Mouse (Mus musculus) splenic B cell, adult 2 months (primary cell): ENCODE measurements at regions not wholly inside any gene's neighbourhood (a gene's known extent, or its start where the extent isn't known, plus 50 kb on each side); places are given as distances from the start of the nearest gene placed in this dataset.

Experiments used
- DNase-seq: peaks from one replicate; pipeline ENCODE4 v3.0.0-alpha.2; 2011; ENCODE audit warnings: low read depth, low spot score
- H3K27me3 ChIP-seq: 2 replicates; pipeline ENCODE4 v1.6.1; 2012; ENCODE audit warnings: mild to moderate bottlenecking, low read length, moderate library complexity, mixed read lengths; ENCODE audit not compliant: control insufficient read depth, poor library complexity, insufficient read depth, severe bottlenecking
- H3K36me3 ChIP-seq: 2 replicates; pipeline ENCODE4 v1.6.1; 2012; ENCODE audit warnings: mild to moderate bottlenecking, low read length, moderate library complexity, mixed read lengths; ENCODE audit not compliant: control insufficient read depth, poor library complexity, insufficient read depth, severe bottlenecking

DNA sequence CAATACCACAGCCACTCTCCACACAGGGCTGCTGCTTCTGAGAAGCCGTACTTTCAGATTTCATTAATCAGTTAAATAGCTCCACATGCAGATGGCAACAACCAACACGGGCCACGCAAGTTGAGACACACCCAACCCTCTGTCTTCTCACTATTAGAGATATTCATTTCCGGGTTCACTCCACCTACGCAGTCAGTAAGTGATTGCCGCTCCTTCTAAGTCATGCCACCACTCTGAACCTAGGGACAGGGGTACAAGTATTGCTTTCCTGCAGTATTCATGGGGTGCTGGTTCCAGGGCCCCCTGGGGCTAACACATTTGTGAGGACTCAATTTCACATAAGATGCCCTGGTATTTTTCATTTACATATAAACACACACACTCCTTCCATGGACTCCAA, 176.3 kb downstream of the Maf start:
- no peaks in the 10 kb centered on the region for H3K36me3 ChIP-seq
- H3K27me3 ChIP-seq, result no peaks in the 10 kb centered on the region
- DNase-seq, result no peak

DNA sequence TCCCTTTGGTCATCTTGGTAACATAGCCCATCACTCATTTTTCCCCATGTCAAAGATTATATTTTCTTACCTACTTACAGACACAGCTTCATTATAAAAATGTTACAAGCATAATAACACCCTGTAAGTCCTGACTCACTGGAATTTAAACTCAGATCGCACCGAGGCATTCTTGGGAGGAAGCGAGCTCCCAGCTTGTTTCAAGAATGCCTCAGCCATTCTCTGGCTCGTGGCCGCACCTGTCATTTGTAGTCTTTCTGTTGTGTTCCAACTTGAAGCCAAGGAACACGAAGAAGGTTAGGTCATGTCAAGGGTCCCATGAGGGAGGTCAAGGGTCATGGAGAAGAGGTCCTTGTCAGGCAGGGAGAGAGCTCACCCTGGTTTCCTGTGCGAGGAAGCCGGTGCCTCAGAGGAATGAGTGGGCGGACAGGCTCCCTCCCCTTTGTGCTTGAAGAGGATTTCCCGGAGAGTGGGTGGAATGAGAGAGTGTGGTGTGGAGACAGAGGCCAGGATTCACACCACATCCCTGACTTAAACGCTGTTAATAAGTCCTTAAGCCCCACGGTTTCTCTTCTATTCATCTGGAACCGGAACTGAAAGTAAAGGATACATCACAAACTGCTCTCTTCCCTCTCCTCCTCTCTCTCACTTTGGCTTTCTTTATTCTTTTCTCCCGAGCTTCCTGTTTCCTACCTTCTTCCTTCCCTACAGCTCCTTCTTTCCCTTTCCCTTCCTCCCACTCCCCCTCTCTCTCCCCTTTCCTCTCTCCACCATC, 177.8 kb downstream of the Maf start:
- DNase-seq, result no peak
- Histone ChIP-seq H3K27me3 (no peaks in the 10 kb centered on the region), H3K36me3 (no peaks in the 10 kb centered on the region)

DNA sequence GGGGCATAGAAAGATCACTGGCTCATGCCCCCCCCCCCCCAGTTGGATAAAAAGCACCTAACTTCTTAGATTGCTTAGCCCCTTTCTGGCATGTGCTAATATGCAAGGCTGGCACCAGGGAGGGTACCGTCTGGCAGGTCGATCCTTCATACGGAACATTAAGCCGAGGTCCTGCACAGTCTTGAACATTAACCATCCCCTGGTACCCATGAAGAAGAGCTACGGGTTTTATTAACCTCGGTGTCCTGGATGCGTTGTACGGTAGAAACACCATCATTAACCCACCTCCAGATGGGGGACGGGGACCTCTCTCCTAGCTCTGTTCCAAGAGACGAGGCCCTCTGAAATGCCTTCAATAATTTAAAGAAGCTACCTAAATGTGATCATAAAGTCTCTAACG, 178.7 kb downstream of the Maf start:
- Histone ChIP-seq H3K36me3 (no peaks in the 10 kb centered on the region), H3K27me3 (no peaks in the 10 kb centered on the region)
- DNase-seq, result no peak

- no peak for DNase-seq
- H3K27me3 ChIP-seq, result no peaks in the 10 kb centered on the region
These were observed 182.4 kb downstream of the Maf start for GRCm38 (mm10) chr8:115525149-115525548.

GRCm38 (mm10) chr8:115524713-115525112, 182.9 kb downstream of the Maf start:
- H3K27me3 ChIP-seq, result no peaks in the 10 kb centered on the region
- DNase-seq, result no peak
- no peaks in the 10 kb centered on the region for H3K36me3 ChIP-seq

More at GRCm38 (mm10) chr8:115525149-115525548, 182.4 kb downstream of the Maf start:
- H3K36me3 ChIP-seq, result no peaks in the 10 kb centered on the region

DNA sequence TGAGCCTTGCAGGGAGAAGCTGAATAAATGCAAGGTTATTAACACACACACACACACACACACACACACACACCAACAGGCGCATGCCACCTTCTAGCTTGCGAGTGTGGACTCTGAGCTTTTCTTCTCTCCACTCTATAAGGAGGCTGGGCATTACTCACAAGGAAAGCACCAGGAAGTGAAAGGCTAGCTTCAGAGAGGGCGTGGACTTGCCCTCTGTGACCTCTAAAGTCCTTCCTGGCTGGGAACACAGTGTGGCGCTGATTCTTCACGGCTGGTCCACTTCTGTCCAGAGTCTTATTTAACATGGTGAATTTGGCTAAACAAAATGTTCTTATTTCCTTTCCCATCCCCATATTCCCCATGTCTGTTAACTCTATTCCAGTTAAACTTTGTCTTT, 185.1 kb downstream of the Maf start:
- Histone ChIP-seq H3K36me3 (no peaks in the 10 kb centered on the region), H3K27me3 (no peaks in the 10 kb centered on the region)
- DNase-seq, result no peak

DNA sequence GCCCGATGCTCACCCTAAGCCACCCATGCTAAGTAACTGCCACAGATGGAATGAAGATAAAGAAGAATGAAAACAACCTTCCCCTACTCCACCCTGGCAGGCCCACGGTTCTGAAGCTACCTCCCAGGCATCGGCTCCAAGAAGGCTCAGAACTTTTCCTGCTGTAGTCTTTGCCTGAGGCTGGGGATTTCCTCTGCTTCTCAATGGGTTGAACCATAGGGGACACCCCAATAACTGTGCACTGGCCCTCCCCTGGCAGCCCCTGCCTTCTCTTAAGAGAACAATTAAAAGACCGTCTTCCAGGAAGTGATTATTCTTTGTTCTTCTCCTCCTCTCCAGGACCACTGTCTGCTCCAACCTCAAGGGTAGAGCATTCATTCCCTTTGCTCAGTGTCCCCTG, 191.9 kb downstream of the Maf start:
- no peak for DNase-seq
- Histone ChIP-seq H3K36me3 (no peaks in the 10 kb centered on the region), H3K27me3 (no peaks in the 10 kb centered on the region)

DNA sequence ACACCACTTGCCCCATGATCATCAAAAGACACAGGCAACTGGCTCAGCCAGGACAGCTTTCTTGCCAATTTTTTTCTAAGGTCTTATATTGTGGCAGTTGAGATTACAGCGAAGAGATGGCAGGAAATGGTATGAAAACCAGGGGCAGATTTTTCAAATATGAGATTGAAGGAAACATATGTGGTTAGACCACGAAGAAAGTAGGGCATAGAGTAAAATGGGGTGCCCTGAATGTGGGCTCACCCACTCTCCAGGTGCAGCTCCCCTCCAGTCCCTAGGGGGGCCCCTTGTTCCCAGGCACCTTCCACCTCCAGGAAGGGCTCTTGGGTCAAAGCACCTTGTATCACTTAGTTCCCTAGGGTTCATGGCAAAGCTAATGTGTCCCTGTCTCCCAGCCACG, 193.1 kb downstream of the Maf start:
- H3K36me3 ChIP-seq, result no peaks in the 10 kb centered on the region
- no peak for DNase-seq
- no peaks in the 10 kb centered on the region for H3K27me3 ChIP-seq

DNA sequence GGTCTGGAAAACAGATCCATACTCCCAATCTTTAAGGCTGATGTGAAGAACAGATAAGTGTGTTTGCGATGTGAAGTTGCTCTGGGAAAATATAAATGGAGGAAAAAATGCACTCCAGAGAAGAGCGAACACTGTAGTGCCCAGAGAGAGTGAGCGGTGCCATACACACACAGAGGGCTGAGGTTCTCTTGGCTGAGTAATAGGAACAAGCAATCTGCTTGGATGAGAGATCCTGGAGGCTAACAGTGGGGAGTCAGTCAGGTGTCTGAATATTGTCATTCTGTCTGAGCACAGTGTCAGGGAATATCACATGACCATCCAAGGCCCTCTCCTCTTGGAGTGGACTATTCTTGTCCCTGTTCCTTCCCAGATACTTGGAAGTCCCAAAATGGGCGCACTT, 200.4 kb downstream of the Maf start:
- Histone ChIP-seq H3K27me3 (no peaks in the 10 kb centered on the region), H3K36me3 (no peaks in the 10 kb centered on the region)
- DNase-seq, result no peak

GRCm38 (mm10) chr8:115506741-115507140, 200.9 kb downstream of the Maf start:
- no peaks in the 10 kb centered on the region for H3K27me3 ChIP-seq
- peak; percentile 2 for DNase-seq
- H3K36me3 ChIP-seq, result no peaks in the 10 kb centered on the region

GRCm38 (mm10) chr8:115496016-115496415, 211.6 kb downstream of the Maf start:
- DNase-seq, result no peak
- H3K27me3 ChIP-seq, result no peaks in the 10 kb centered on the region

DNA sequence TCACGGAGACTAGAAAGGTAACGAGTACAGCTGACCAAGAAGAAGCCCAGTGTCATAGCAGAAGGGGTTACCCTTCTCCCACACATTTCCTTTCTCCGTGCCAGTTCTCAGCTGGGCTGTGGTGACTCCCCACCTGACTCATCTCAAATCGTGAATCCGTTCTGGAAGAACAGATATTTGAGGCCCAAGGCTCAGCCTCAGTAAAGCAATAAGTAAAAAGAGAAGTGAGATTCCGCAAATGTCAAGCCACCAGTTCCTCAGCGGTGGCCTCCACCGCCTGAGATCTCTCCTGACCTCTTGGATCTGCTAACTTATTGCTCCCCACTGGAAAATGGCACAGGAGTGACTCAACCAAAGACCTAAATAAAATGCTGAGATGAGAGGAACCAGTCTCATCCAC, 213.2 kb downstream of the Maf start:
- no peak for DNase-seq
- H3K27me3 ChIP-seq, result no peaks in the 10 kb centered on the region
- no peaks in the 10 kb centered on the region for H3K36me3 ChIP-seq

More at GRCm38 (mm10) chr8:115496016-115496415, 211.6 kb downstream of the Maf start:
- no peaks in the 10 kb centered on the region for H3K36me3 ChIP-seq

- H3K36me3 ChIP-seq, result no peaks in the 10 kb centered on the region
- no peaks in the 10 kb centered on the region; the same call in 1 of the 2 replicates for H3K27me3 ChIP-seq
- DNase-seq, result no peak
These were observed 220.7 kb downstream of the Maf start for GRCm38 (mm10) chr8:115486904-115487303.

DNA sequence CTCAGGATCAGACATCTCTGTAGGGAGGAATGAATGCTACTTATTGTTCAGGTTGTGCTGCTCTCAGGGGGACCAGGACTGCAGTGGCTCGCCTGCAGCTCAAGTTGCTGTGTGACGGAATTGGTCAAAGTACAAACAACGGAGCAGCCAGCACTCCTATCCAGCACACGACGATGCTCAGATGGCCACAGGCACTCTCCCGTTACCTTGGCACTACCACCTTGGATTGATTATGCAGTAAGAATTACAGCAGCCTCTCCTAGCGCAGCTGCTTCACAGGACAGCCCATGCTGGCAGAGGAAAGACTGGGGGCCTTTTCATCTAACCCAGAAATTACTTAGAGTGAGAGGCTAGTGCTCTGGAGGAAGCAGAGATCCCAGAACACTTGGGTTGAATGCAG, 226.5 kb downstream of the Maf start:
- Histone ChIP-seq H3K27me3 (no peaks in the 10 kb centered on the region), H3K36me3 (no peaks in the 10 kb centered on the region)
- no peak for DNase-seq

GRCm38 (mm10) chr8:115478406-115479060, 229.1 kb downstream of the Maf start:
- Histone ChIP-seq H3K36me3 (no peaks in the 10 kb centered on the region), H3K27me3 (no peaks in the 10 kb centered on the region)
- no peak for DNase-seq
